Mouse (Mus musculus) heart, adult 2 months (tissue): ENCODE measurements at regions not wholly inside any gene's neighbourhood (a gene's known extent, or its start where the extent isn't known, plus 50 kb on each side); places are given as distances from the start of the nearest gene placed in this dataset.

ENCODE experiments used
- DNase-seq, 2 experiments: peaks; one replicate each; pipeline ENCODE4 v3.0.0; 2021
- H3K27ac ChIP-seq: fragments of 200-600 bp; 2 replicates; pipeline ENCODE4 v1.8.1; 2022
- H3K27me3 ChIP-seq: fragments of 200-500 bp; 2 replicates; pipeline ENCODE4 v1.6.1; 2012; ENCODE audit warnings: mild to moderate bottlenecking, low read length, inconsistent platforms, mixed read lengths; ENCODE audit not compliant: control insufficient read depth, insufficient read depth
- H3K36me3 ChIP-seq: fragments of 200-500 bp; 2 replicates; pipeline ENCODE4 v1.6.1; 2012; ENCODE audit warnings: low read length, inconsistent platforms; ENCODE audit not compliant: control insufficient read depth, insufficient read depth
- H3K4me1 ChIP-seq: fragments of 200-500 bp; 2 replicates; pipeline ENCODE4 v1.6.1; 2011; ENCODE audit warnings: low read length; ENCODE audit not compliant: control insufficient read depth, insufficient read depth
- H3K4me3 ChIP-seq: fragments of 200-600 bp; 2 replicates; pipeline ENCODE4 v1.8.1; 2022
- H3K79me2 ChIP-seq: fragments of 200-500 bp; replicated peaks from 2 replicates; pipeline ENCODE4 v1.6.1; 2012; ENCODE audit warnings: mild to moderate bottlenecking, inconsistent platforms, low read length, moderate library complexity, mixed read lengths; ENCODE audit not compliant: control insufficient read depth, insufficient read depth
- H3K9ac ChIP-seq: fragments of 200-500 bp; 2 replicates; pipeline ENCODE4 v1.6.1; 2012; ENCODE audit warnings: low read depth, mild to moderate bottlenecking, control low read depth, inconsistent platforms, low read length, mixed read lengths
- CTCF ChIP-seq: fragments of 200-600 bp; IDR thresholded peaks from 2 replicates; pipeline ENCODE4 v1.8.1; 2022; ENCODE audit warnings: antibody characterized with exemption, mild to moderate bottlenecking, moderate library complexity
- EP300 ChIP-seq: fragments of 200-500 bp; IDR thresholded peaks from 2 replicates; pipeline ENCODE4 v1.6.1; 2011; ENCODE audit warnings: low read depth, low read length, control low read depth; ENCODE audit not compliant: insufficient read depth
- POLR2A ChIP-seq: fragments of 200-500 bp; IDR thresholded peaks from 2 replicates; pipeline ENCODE4 v1.6.1; 2011; ENCODE audit warnings: mild to moderate bottlenecking, low read depth, low read length, control low read depth; ENCODE audit not compliant: insufficient read depth
- WGBS: fragments of 180-500 bp; shearing (Covaris S2); methylation state at CpG from one replicate; pipeline ENCODE4 v1.1.7; 2018; 5-methylcytosine and 5-hydroxymethylcytosine counted together
- intact Hi-C: fragments of 180-260 bp; cut with DNase I; formaldehyde crosslinking; loops from one replicate; pipeline ENCODE4 v1.15.1; 2025

DNA sequence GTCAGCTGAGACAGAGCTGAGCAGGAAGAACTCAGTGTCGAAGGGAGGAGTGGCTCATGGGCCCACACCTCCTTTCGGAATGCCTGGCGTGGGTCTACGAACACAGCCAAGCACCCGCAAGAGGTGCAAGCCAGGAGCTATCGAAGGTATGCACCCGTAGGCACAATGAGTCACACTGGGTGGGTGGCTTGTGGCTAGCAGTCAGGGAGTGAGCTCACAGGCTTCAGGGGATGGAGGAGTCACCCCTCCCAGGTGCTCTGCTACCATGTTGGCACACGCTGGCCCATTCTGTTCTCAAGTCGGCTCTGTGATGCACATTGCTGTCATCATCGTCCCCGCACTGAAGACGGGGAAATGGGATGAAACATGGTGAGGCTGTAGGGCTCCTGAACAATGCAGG lies 115.7 kb downstream of the Tle3 start:
- DNase-seq = no peak
- intact Hi-C loops = no loop called here
- WGBS = 78% methylated on average over 12 of the region's 12 CpGs
- Histone ChIP-seq H3K4me1 (no peaks in the 10 kb centered on the region), H3K79me2 (no peaks in the 10 kb centered on the region), H3K27ac (no peak overlapping the region), H3K9ac (no peak overlapping the region), H3K4me3 (no peak overlapping the region), H3K36me3 (no peaks in the 10 kb centered on the region), H3K27me3 (no peaks in the 10 kb centered on the region; the same call in 1 of the 2 replicates)
- TF ChIP-seq POLR2A (no peak), EP300 (no peak), CTCF (no peak)

DNA sequence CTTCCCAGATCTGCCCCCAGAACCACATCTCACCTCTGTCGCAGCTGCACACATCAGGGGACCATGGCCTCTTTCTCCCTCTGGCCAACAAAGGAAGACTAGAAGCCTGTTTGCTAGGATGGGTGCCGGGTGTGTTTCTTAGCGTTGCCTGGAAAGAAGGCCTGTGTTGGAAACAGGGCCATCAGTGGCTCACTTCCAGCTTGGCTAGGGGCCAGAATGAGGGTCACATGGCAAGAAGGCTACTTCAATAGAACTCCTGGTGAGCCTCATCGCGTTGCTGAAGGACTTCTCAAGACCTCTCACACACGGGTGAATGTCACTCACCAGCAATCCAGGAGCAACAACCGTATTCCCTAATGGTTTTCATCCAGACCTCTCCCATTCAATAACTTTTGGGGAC lies 115.0 kb downstream of the Tle3 start:
- 47% methylated on average over 7 of the region's 7 CpGs for WGBS
- Histone ChIP-seq H3K27ac (no peak overlapping the region), H3K4me1 (no peaks in the 10 kb centered on the region), H3K79me2 (no peaks in the 10 kb centered on the region), H3K36me3 (no peaks in the 10 kb centered on the region), H3K4me3 (no peak overlapping the region), H3K27me3 (no peaks in the 10 kb centered on the region; the same call in 1 of the 2 replicates), H3K9ac (no peak overlapping the region)
- no peak for DNase-seq
- intact Hi-C loops = no loop called here
- TF ChIP-seq CTCF = no peak
- TF ChIP-seq POLR2A = no peak
- TF ChIP-seq EP300 = no peak

DNA sequence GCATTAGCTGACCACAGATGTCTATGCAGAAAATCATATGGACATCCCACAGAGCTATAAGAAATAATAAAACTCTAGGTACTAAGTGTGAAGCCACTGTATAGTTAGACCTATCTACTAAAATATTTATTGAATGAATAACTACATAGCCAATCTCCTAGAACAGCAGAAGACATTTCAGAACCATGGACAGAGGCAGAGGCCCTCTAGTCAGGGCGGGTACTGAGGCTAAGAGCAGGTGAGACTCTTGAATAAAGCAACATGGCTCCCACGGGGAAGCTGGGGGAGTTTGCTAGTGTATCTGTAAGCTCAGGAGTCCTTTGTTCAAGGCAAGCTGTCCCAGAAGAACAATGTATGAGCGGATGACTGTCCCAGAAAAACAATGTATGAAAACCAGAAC lies 112.2 kb downstream of the Tle3 start:
- Histone ChIP-seq H3K27me3 (no peaks in the 10 kb centered on the region; the same call in 1 of the 2 replicates), H3K9ac (no peak overlapping the region), H3K4me3 (no peak overlapping the region), H3K36me3 (no peaks in the 10 kb centered on the region), H3K79me2 (no peaks in the 10 kb centered on the region), H3K27ac (no peak overlapping the region), H3K4me1 (no peaks in the 10 kb centered on the region)
- intact Hi-C loops = no loop called here
- DNase-seq = no peak
- WGBS = 25% methylated on average over 3 of the region's 3 CpGs
- TF ChIP-seq POLR2A = no peak
- TF ChIP-seq CTCF = no peak
- TF ChIP-seq EP300 = no peak

DNA sequence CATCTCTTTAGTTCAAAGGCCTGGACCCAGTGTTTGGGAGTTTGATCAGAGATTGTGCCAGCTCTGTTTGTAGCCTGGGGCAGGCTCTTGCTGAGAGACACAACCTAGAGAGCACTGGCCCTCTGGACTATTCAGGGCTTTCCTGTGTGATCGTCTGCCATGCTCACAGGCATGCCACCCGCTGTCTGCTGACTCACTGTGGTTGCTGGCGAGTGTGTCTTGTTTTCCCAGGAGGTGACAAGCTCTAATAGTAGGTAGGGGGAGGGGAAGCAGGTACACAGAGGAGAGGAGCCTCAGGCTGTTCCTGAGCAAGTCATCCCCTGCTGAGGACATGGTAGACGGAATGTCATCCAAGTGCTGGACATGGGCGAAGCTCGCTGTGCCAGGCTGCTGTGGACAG lies 107.5 kb downstream of the Tle3 start:
- Histone ChIP-seq H3K4me3 (no peak overlapping the region), H3K79me2 (no peaks in the 10 kb centered on the region), H3K36me3 (no peaks in the 10 kb centered on the region), H3K4me1 (no peaks in the 10 kb centered on the region), H3K9ac (no peak overlapping the region), H3K27me3 (no peaks in the 10 kb centered on the region; the same call in 1 of the 2 replicates), H3K27ac (no peak overlapping the region)
- WGBS = 42% methylated on average over 6 of the region's 6 CpGs
- intact Hi-C loops = no loop called here
- DNase-seq = no peak
- no peak for TF ChIP-seq CTCF
- no peak for TF ChIP-seq EP300
- no peak for TF ChIP-seq POLR2A

DNA sequence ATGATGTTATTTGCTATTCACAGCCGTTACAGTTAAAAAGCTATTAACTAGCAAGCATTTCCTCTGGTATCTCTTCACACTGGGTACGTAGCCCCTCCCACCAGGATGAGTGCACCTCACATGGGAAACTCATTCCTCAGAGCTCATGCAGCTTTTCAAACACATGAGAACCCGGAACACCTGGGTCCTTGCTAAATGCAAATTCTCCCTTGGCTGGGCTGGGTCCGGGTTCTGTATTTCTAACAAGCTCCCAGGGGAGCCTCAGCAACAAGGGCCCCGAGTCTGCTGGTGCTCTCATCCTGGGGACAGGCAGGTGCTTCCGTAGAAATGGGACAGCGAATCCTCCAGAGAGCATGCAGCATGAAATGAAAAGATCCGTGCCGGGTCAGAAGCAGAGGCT lies 106.7 kb downstream of the Tle3 start:
- no peak for DNase-seq
- no peak overlapping the region for H3K4me3 ChIP-seq
- no peaks in the 10 kb centered on the region; the same call in 1 of the 2 replicates for H3K27me3 ChIP-seq
- no peaks in the 10 kb centered on the region for H3K79me2 ChIP-seq
- WGBS = 28% methylated on average over 9 of the region's 9 CpGs
- no peak for TF ChIP-seq POLR2A
- TF ChIP-seq CTCF = no peak
- TF ChIP-seq EP300 = no peak
- intact Hi-C loops = no loop called here
- no peak overlapping the region for H3K9ac ChIP-seq
- H3K4me1 ChIP-seq = no peaks in the 10 kb centered on the region
- no peak overlapping the region for H3K27ac ChIP-seq
- no peaks in the 10 kb centered on the region for H3K36me3 ChIP-seq

GRCm38 (mm10) chr9:61476351-61476750 lies 104.2 kb downstream of the Tle3 start:
- H3K4me1 ChIP-seq = no peaks in the 10 kb centered on the region
- no peak overlapping the region for H3K4me3 ChIP-seq
- 57% methylated on average over 4 of the region's 4 CpGs for WGBS
- H3K79me2 ChIP-seq = no peaks in the 10 kb centered on the region
- intact Hi-C loops = no loop called here
- H3K27ac ChIP-seq = no peak overlapping the region
- no peak overlapping the region for H3K9ac ChIP-seq
- no peaks in the 10 kb centered on the region; the same call in 1 of the 2 replicates for H3K27me3 ChIP-seq
- H3K36me3 ChIP-seq = no peaks in the 10 kb centered on the region
- no peak for DNase-seq
- TF ChIP-seq POLR2A (no peak), CTCF (no peak), EP300 (no peak)
